Mouse (Mus musculus) E14TG2a.4 (cell line): ENCODE data around the gene Pcnx4.
"Not testable (repeated sequence)": the region's sequence is repeated elsewhere in the genome, so short reads cannot be mapped to it uniquely, and the experiment has no call there.

Experiments used
- H3K27me3 ChIP-seq: 2 replicates; pipeline ENCODE4 v1.6.1; 2014; ENCODE audit warnings: low read length, control low read depth; ENCODE audit not compliant: insufficient read depth
- H3K36me3 ChIP-seq: 2 replicates; pipeline ENCODE4 v1.6.1; 2014; ENCODE audit warnings: low read length, control low read depth; ENCODE audit not compliant: insufficient read depth
- H3K4me1 ChIP-seq: replicated peaks from 2 replicates; pipeline ENCODE4 v1.6.1; 2014; ENCODE audit warnings: low read depth, low read length, control low read depth
- H3K4me3 ChIP-seq: replicated peaks from 2 replicates; pipeline ENCODE4 v1.5.1; 2014; ENCODE audit warnings: mild to moderate bottlenecking, low read length
- H3K9me3 ChIP-seq: 2 replicates; pipeline ENCODE4 v1.6.1; 2014; ENCODE audit warnings: low read length, control low read depth
- CTCF ChIP-seq: conservative IDR thresholded peaks from 2 replicates; pipeline ENCODE4 v1.5.1; 2014; ENCODE audit warnings: low read length
- NANOG ChIP-seq: IDR thresholded peaks from 2 replicates; pipeline ENCODE4 v1.6.1; 2014; ENCODE audit warnings: borderline replicate concordance, low read length, mixed read lengths
- POU5F1 ChIP-seq: IDR thresholded peaks from 2 replicates; pipeline ENCODE4 v1.6.1; 2014; ENCODE audit warnings: low read length, borderline replicate concordance

The Pcnx4 gene

GRCm38 (mm10) chr12:72564281-72564795 lies 28.2 kb downstream of the Pcnx4 start:
- no peaks in the 10 kb centered on the region for H3K27me3 ChIP-seq
- no peaks in the 10 kb centered on the region for H3K36me3 ChIP-seq
- no peak for TF ChIP-seq NANOG
- no peak for TF ChIP-seq POU5F1
- H3K4me3 ChIP-seq = no peak overlapping the region
- no peaks in the 10 kb centered on the region for H3K4me1 ChIP-seq
- no peaks in the 10 kb centered on the region for H3K9me3 ChIP-seq

- H3K36me3 ChIP-seq = 0 out of 2 replicates have a peak, but pooled peaks cover 4% of the 10 kb centered on the region
- TF ChIP-seq CTCF (no peak), NANOG (no peak), POU5F1 (no peak)
- peaks cover 31% of the 10 kb centered on the region for H3K9me3 ChIP-seq
- no peaks in the 10 kb centered on the region for H3K4me1 ChIP-seq
- H3K27me3 ChIP-seq = no peaks in the 10 kb centered on the region
- no peak overlapping the region for H3K4me3 ChIP-seq
Measured at GRCm38 (mm10) chr12:72582021-72582420, 45.8 kb downstream of the Pcnx4 start.

- Histone ChIP-seq H3K4me3 (no peak overlapping the region), H3K27me3 (no peaks in the 10 kb centered on the region), H3K9me3 (peaks cover 31% of the 10 kb centered on the region), H3K4me1 (no peaks in the 10 kb centered on the region), H3K36me3 (0 out of 2 replicates have a peak, but pooled peaks cover 4% of the 10 kb centered on the region)
- TF ChIP-seq CTCF = no peak
- TF ChIP-seq POU5F1 = no peak
- TF ChIP-seq NANOG = no peak
Measured at GRCm38 (mm10) chr12:72583099-72583498, 46.9 kb downstream of the Pcnx4 start.

GRCm38 (mm10) chr12:72585339-72585738 lies 49.2 kb downstream of the Pcnx4 start:
- Histone ChIP-seq H3K36me3 (0 out of 2 replicates have a peak, but pooled peaks cover 4% of the 10 kb centered on the region), H3K9me3 (peaks cover 31% of the 10 kb centered on the region), H3K4me3 (no peak overlapping the region), H3K27me3 (no peaks in the 10 kb centered on the region), H3K4me1 (no peaks in the 10 kb centered on the region)
- no peak for TF ChIP-seq POU5F1
- TF ChIP-seq NANOG = no peak
- no peak for TF ChIP-seq CTCF

- H3K9me3 ChIP-seq = peaks cover 2% of the 10 kb centered on the region; the same call in 1 of the 2 replicates
- no peaks in the 10 kb centered on the region for H3K36me3 ChIP-seq
- no peaks in the 10 kb centered on the region for H3K27me3 ChIP-seq
- no peak overlapping the region for H3K4me3 ChIP-seq
- peaks cover 13% of the 10 kb centered on the region for H3K4me1 ChIP-seq
- TF ChIP-seq NANOG = no peak
- no peak for TF ChIP-seq CTCF
- TF ChIP-seq POU5F1 = no peak
Measured at GRCm38 (mm10) chr12:72592991-72593390, 56.8 kb downstream of the Pcnx4 start.

GRCm38 (mm10) chr12:72594001-72594400 lies 57.8 kb downstream of the Pcnx4 start:
- no peak for TF ChIP-seq POU5F1
- TF ChIP-seq NANOG = peak; percentile 49; the same call in 1 of the 2 replicates
- Histone ChIP-seq H3K4me1 (peaks cover 13% of the 10 kb centered on the region), H3K4me3 (no peak overlapping the region), H3K9me3 (peaks cover 12% of the 10 kb centered on the region), H3K27me3 (no peaks in the 10 kb centered on the region), H3K36me3 (no peaks in the 10 kb centered on the region)

GRCm38 (mm10) chr12:72598731-72599130 lies 62.5 kb downstream of the Pcnx4 start:
- not testable (repeated sequence) for H3K4me3 ChIP-seq, H3K27me3 ChIP-seq, H3K36me3 ChIP-seq, H3K4me1 ChIP-seq
- H3K9me3 ChIP-seq = peaks cover 49% of the 10 kb centered on the region

- TF ChIP-seq NANOG = no peak
- no peak for TF ChIP-seq CTCF
- no peak for TF ChIP-seq POU5F1
- Histone ChIP-seq H3K36me3 (no peaks in the 10 kb centered on the region), H3K9me3 (peaks cover 49% of the 10 kb centered on the region), H3K27me3 (no peaks in the 10 kb centered on the region), H3K4me3 (no peak overlapping the region), H3K4me1 (no peaks in the 10 kb centered on the region)
Measured at GRCm38 (mm10) chr12:72612053-72612452, 75.9 kb downstream of the Pcnx4 start.

GRCm38 (mm10) chr12:72620856-72621255 lies 84.7 kb downstream of the Pcnx4 start:
- TF ChIP-seq POU5F1 (no peak), CTCF (no peak), NANOG (no peak)
- Histone ChIP-seq H3K4me1 (no peaks in the 10 kb centered on the region), H3K4me3 (no peak overlapping the region), H3K27me3 (no peaks in the 10 kb centered on the region), H3K9me3 (peaks cover 14% of the 10 kb centered on the region), H3K36me3 (no peaks in the 10 kb centered on the region)
